ENCODE assay signal across 8 mouse cellular contexts in the genomic region with DNA sequence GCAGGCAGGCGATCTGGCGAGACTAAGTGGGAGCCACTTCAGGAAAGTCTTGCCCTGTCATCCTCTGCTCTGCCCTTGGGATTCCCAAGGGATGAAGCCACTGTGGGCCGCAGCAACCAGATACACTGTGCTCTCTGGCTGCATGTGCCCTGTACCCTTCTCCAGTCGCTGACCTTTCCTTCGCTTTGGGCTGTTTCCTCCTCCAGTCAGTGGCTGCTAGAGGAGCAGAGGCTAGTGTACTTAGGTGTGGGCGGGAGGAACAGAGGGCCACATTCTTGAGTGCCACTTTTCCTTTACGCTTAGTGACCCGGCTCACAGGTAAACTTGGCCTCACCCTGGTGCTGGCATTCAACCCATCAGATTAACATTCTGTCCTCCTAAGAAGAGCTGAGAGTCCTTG. TPM values are rescaled to one million over a fixed set of nuclear protein-coding genes. Genes with fewer than 3 reads are reported as not detected.
DNase-seq lines count a peak whose midpoint lies in the region; ATAC-seq and TF ChIP-seq lines count a peak whose summit lies in the region.

No protein-coding gene starts in this region.

- H3K27ac ChIP-seq in intestine, embryonic 14.5 days (ENCODE audit: low read depth): peak overlapping the region; percentile 75; the same call in 1 of the 2 replicates
- H3K27ac ChIP-seq in liver, embryonic 16.5 days (ENCODE audit: low read length): peak overlapping the region; percentile 92
- H3K27ac ChIP-seq in cerebellum, adult 2 months (ENCODE audit: insufficient read depth, low read length): no peak overlapping the region

- no peak overlapping the region for H3K9ac ChIP-seq in intestine, embryonic 14.5 days (ENCODE audit: low read length)
- peak overlapping the region; percentile 55 for H3K9ac ChIP-seq in liver, embryonic 16.5 days (ENCODE audit: low read depth, low read length)

- DNase-seq in adrenal gland, postnatal 36 days: peak; percentile 18 to 35
- no peak for DNase-seq in adrenal gland, postnatal 10 days
- DNase-seq in ZHBTc4 (ENCODE audit: low read depth, low spot score): peak; percentile 39
- DNase-seq in intestine, embryonic 14.5 days (ENCODE audit: low spot score): no peak
- DNase-seq in cerebellum, adult 2 months: no peak
- DNase-seq in thymus, postnatal 36 days: no peak
- no peak for DNase-seq in layer of hippocampus, adult 11-12 months (ENCODE audit: low spot score)

- TF ChIP-seq CTCF in cerebellum, adult 2 months (IDR thresholded peaks at IDR 0.05; ENCODE audit: borderline replicate concordance, insufficient read depth, low read depth, low read length): no peak

- no peak overlapping the region for H3K4me3 ChIP-seq in intestine, embryonic 14.5 days (ENCODE audit: low read depth, low read length)
- H3K4me3 ChIP-seq in liver, embryonic 16.5 days (ENCODE audit: low read depth, low read length): peak overlapping the region; percentile 49
- no peak overlapping the region for H3K4me3 ChIP-seq in cerebellum, adult 2 months (replicated peaks; ENCODE audit: insufficient read depth, low read depth, low read length)

- peak overlapping the region; percentile 13 for H3K4me2 ChIP-seq in intestine, embryonic 14.5 days (ENCODE audit: low read length)
- peak overlapping the region; percentile 68 for H3K4me2 ChIP-seq in liver, embryonic 16.5 days (ENCODE audit: low read depth, low read length)

- peak; percentile 74; the same call in 1 of the 2 replicates for ATAC-seq in intestine, embryonic 14.5 days (replicated peaks; ENCODE audit: low FRiP score, low TSS enrichment, low read depth)
- peak; percentile 60 for ATAC-seq in liver, embryonic 16.5 days (ENCODE audit: low read depth)

- TF ChIP-seq POLR2A in cerebellum, adult 2 months (IDR thresholded peaks at IDR 0.05; ENCODE audit: borderline replicate concordance, insufficient read depth, low read length): no peak

- H3K4me1 ChIP-seq in intestine, embryonic 14.5 days (replicated peaks; ENCODE audit: control insufficient read depth, insufficient read depth, low read length): peaks cover 10% of the 10 kb centered on the region; the same call in 1 of the 2 replicates
- peaks cover 28% of the 10 kb centered on the region for H3K4me1 ChIP-seq in liver, embryonic 16.5 days (ENCODE audit: control insufficient read depth, low read depth, low read length)
- H3K4me1 ChIP-seq in cerebellum, adult 2 months (ENCODE audit: control insufficient read depth, insufficient read depth, low read length): no peaks in the 10 kb centered on the region

- H3K36me3 ChIP-seq in intestine, embryonic 14.5 days (ENCODE audit: control insufficient read depth, insufficient read depth, low read length): no peaks in the 10 kb centered on the region
- no peaks in the 10 kb centered on the region for H3K36me3 ChIP-seq in liver, embryonic 16.5 days (ENCODE audit: control insufficient read depth, insufficient read depth)

- no peaks in the 10 kb centered on the region for H3K9me3 ChIP-seq in intestine, embryonic 14.5 days (ENCODE audit: control insufficient read depth, low read length)
- H3K9me3 ChIP-seq in liver, embryonic 16.5 days (replicated peaks; ENCODE audit: control insufficient read depth, low read length): no peaks in the 10 kb centered on the region

- WGBS in intestine, embryonic 14.5 days: 35% methylated on average over 8 of the region's 8 CpGs
- WGBS in liver, embryonic 16.5 days (ENCODE audit: insufficient replicate concordance): 44% methylated on average over 8 of the region's 8 CpGs
- WGBS in cerebellum, adult 2 months: 69% methylated on average over 8 of the region's 8 CpGs

- H3K27me3 ChIP-seq in intestine, embryonic 14.5 days (replicated peaks; ENCODE audit: control insufficient read depth, insufficient read depth, low read length): no peaks in the 10 kb centered on the region
- H3K27me3 ChIP-seq in liver, embryonic 16.5 days (ENCODE audit: control insufficient read depth, insufficient read depth, low read depth, low read length): no peaks in the 10 kb centered on the region
- H3K27me3 ChIP-seq in cerebellum, adult 2 months (ENCODE audit: control insufficient read depth, insufficient read depth, low read length): no peaks in the 10 kb centered on the region

RNA-seq across cellular contexts. Expression of a gene that starts 10.6 kb away (rescaled TPM):
- total RNA-seq in adrenal gland, postnatal 36 days (2021): 1 to 10 TPM; 1.7 to 2.1 TPM
- 1 to 10 TPM; 8.2 to 8.6 TPM for total RNA-seq in adrenal gland, postnatal 10 days (2021)
- polyA plus RNA-seq in intestine, embryonic 14.5 days (2014; fragmentation: Nextera tagmentation; extraction: Ambion mirVana): 12.1 and 19.6 TPM in 2 replicates
- 1.4 and 2.0 TPM in 2 replicates for polyA plus RNA-seq in liver, embryonic 16.5 days (2015; fragmentation: Nextera tagmentation; extraction: Ambion mirVana)
- polyA plus RNA-seq in cerebellum, adult 2 months (2012; rRNA removed): 37.4 and 40.4 TPM in 2 replicates

Comparison
In these comparisons a context has a peak if more than half of its experiments do, and no peak if none do; other contexts are left out.
1. DNase-seq: peak in adrenal gland, postnatal 36 days (2 of 2) and ZHBTc4 (single experiment); none in adrenal gland, postnatal 10 days (single experiment), intestine, embryonic 14.5 days (single experiment), cerebellum, adult 2 months (0 of 2), thymus, postnatal 36 days (0 of 2) and layer of hippocampus, adult 11-12 months (single experiment).